Mouse (Mus musculus): ENCODE measurements around the gene Tnfaip8l1. TPM values are rescaled to one million over a fixed set of nuclear protein-coding genes. Genes with fewer than 3 reads are reported as not detected.

Tnfaip8l1 gene
- polyA plus RNA-seq, 1 experiment = 2.3 TPM

DNA sequence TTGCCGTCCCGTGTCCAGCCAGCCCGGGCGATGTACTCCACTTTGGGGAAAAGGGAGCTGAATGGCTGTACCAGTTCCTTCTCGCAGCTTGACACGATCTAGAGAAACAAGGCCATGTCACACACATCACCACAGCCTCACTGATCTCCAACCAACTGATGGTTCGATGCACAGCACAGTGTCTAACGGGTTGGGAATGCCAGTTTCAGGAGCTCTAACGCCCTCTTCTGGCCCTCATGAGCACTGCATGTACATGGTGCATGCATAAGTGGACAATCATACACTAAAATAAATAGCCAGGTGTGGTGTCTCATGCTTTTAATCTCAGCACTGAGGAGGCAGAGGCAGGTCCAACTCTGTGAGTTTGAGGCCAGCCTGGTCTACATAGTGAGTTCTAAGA lies 38.3 kb downstream of the Tnfaip8l1 start:
- Histone ChIP-seq H3K4me3 (no peak overlapping the region), H3K79me2 (ENCODE audit: control insufficient read depth, insufficient read depth) (no peaks in the 10 kb centered on the region), H3K36me3 (ENCODE audit: control insufficient read depth, insufficient read depth) (no peaks in the 10 kb centered on the region), H3K4me2 (ENCODE audit: low read depth) (no peak overlapping the region), H3K27me3 (ENCODE audit: control insufficient read depth, insufficient read depth, insufficient read length) (no peaks in the 10 kb centered on the region), H3ac (ENCODE audit: control insufficient read depth, insufficient read length) (no peak overlapping the region)
- no peak for TF ChIP-seq SRF (IDR thresholded peaks at IDR 0.05; ENCODE audit: control insufficient read depth, insufficient read length, low read depth)
- TF ChIP-seq TCF3 (IDR thresholded peaks at IDR 0.05; ENCODE audit: insufficient read length, low read depth) = no peak
- no peak for TF ChIP-seq MAX (IDR thresholded peaks at IDR 0.05; ENCODE audit: low read depth)
- TF ChIP-seq POLR2AphosphoS2 (IDR thresholded peaks at IDR 0.05; ENCODE audit: insufficient read length, low read depth) = no peak

DNA sequence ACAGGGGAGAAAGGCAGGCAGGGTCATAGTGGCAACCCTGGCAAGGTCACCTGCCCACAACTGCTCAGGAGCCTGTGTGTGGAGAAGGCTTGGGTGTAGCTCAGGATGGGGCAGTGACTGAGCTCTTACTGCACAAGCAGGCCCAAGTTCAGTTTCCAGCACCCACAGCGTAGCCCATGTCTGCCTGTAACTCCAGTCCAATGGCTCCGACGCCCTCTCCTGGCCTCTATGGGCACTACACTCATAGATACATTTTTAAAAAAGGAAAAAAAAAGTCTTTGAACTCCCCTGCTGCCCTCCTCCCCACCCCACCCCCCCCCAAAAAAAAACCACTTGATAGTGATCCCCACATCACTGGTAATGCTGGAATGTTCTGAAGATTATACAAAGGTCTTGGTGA lies 39.4 kb downstream of the Tnfaip8l1 start:
- no peak overlapping the region for H3ac ChIP-seq (ENCODE audit: control insufficient read depth, insufficient read length)
- no peak overlapping the region for H3K4me3 ChIP-seq
- no peaks in the 10 kb centered on the region for H3K79me2 ChIP-seq (ENCODE audit: control insufficient read depth, insufficient read depth)
- TF ChIP-seq TCF12 (IDR thresholded peaks at IDR 0.05; ENCODE audit: insufficient read depth, poor library complexity, severe bottlenecking) = no peak
- TF ChIP-seq USF1 (IDR thresholded peaks at IDR 0.05; ENCODE audit: low read depth) = no peak
- no peak for TF ChIP-seq E2F4 (IDR thresholded peaks at IDR 0.05; ENCODE audit: insufficient read depth)
- no peak for TF ChIP-seq SRF (IDR thresholded peaks at IDR 0.05; ENCODE audit: control insufficient read depth, insufficient read length, low read depth)
- no peak for TF ChIP-seq POLR2A (IDR thresholded peaks at IDR 0.05; ENCODE audit: insufficient read length, low read depth)
- no peak for TF ChIP-seq MAX (IDR thresholded peaks at IDR 0.05; ENCODE audit: low read depth)
- TF ChIP-seq REST (IDR thresholded peaks at IDR 0.05; ENCODE audit: insufficient read depth, insufficient read length) = no peak
- no peak for TF ChIP-seq POLR2AphosphoS2 (IDR thresholded peaks at IDR 0.05; ENCODE audit: insufficient read length, low read depth)
- TF ChIP-seq MYOG (IDR thresholded peaks at IDR 0.05; ENCODE audit: control insufficient read depth in 1 of 3, insufficient read depth in 1 of 3, insufficient read length in 2 of 3, low read depth in 2 of 3) = no peak
- H3K27me3 ChIP-seq (ENCODE audit: control insufficient read depth, insufficient read depth, insufficient read length) = no peaks in the 10 kb centered on the region
- no peaks in the 10 kb centered on the region for H3K36me3 ChIP-seq (ENCODE audit: control insufficient read depth, insufficient read depth)
- H3K4me2 ChIP-seq (ENCODE audit: low read depth) = no peak overlapping the region

DNA sequence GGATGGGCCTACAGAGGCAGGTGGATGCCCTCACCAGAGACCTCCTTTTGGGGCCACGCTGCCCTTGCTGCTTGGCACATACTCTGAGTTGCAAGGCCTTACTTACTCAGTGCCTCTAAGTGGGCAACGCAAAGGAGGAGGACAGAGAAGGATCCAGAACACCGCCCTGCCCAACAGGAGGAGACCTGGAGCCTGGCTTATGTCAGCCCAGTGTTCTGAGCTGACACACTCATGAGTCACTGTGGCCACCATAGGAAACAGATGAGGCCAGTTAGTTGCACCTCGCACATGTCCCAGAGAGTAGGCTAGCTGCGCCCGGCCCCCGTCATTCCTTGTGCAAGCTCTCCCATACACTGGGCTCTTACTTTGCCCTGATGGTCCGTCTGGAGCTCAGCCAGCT lies 40.2 kb downstream of the Tnfaip8l1 start:
- Histone ChIP-seq H3ac (ENCODE audit: control insufficient read depth, insufficient read length) (no peak overlapping the region), H3K36me3 (ENCODE audit: control insufficient read depth, insufficient read depth) (no peaks in the 10 kb centered on the region), H3K79me2 (ENCODE audit: control insufficient read depth, insufficient read depth) (no peaks in the 10 kb centered on the region), H3K27me3 (ENCODE audit: control insufficient read depth, insufficient read depth, insufficient read length) (no peaks in the 10 kb centered on the region), H3K4me3 (no peak overlapping the region), H3K4me2 (ENCODE audit: low read depth) (no peak overlapping the region)
- TF ChIP-seq CEBPB (IDR thresholded peaks at IDR 0.05; ENCODE audit: insufficient read depth, poor library complexity, severe bottlenecking) = no peak
- no peak for TF ChIP-seq TCF12 (IDR thresholded peaks at IDR 0.05; ENCODE audit: insufficient read depth, poor library complexity, severe bottlenecking)
- no peak for TF ChIP-seq USF1 (IDR thresholded peaks at IDR 0.05; ENCODE audit: low read depth)
- TF ChIP-seq MYOG (IDR thresholded peaks at IDR 0.05; ENCODE audit: control insufficient read depth in 1 of 3, insufficient read depth in 1 of 3, insufficient read length in 2 of 3, low read depth in 2 of 3) = no peak
- TF ChIP-seq MYOD1 (IDR thresholded peaks at IDR 0.05; ENCODE audit: control insufficient read depth in 1 of 3, insufficient read length in 2 of 3, low read depth in 2 of 3) = no peak
- TF ChIP-seq SRF (IDR thresholded peaks at IDR 0.05; ENCODE audit: control insufficient read depth, insufficient read length, low read depth) = no peak
- TF ChIP-seq E2F4 (IDR thresholded peaks at IDR 0.05; ENCODE audit: insufficient read depth) = no peak
- no peak for TF ChIP-seq POLR2AphosphoS2 (IDR thresholded peaks at IDR 0.05; ENCODE audit: insufficient read length, low read depth)
- no peak for TF ChIP-seq REST (IDR thresholded peaks at IDR 0.05; ENCODE audit: insufficient read depth, insufficient read length)
- TF ChIP-seq TCF3 (IDR thresholded peaks at IDR 0.05; ENCODE audit: insufficient read length, low read depth) = no peak
- no peak for TF ChIP-seq MAX (IDR thresholded peaks at IDR 0.05; ENCODE audit: low read depth)
- TF ChIP-seq POLR2A (IDR thresholded peaks at IDR 0.05; ENCODE audit: insufficient read length, low read depth) = no peak

DNA sequence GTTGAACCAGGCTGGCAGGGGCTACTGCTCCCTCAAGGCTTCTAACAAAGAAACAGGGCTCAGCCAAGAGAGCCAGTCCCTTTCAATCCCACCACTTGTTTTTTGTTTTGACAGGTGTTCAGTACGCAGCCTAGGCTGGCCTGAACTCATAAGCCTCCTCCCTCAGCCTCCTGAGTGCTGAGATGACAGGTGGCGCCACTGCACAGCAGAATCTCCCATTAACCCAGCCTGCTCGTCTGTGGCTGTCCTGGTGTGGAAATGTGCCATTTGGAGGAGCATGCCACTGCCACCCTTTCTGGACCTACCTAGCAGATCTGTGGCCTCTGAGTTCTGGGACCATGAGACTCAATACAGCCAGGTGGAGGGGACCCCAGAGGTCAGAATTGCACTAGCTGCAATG lies 41.5 kb downstream of the Tnfaip8l1 start:
- peaks cover 5% of the 10 kb centered on the region for H3K36me3 ChIP-seq (ENCODE audit: control insufficient read depth, insufficient read depth)
- TF ChIP-seq MYOG (IDR thresholded peaks at IDR 0.05; ENCODE audit: control insufficient read depth in 1 of 3, insufficient read depth in 1 of 3, insufficient read length in 2 of 3, low read depth in 2 of 3) = peak in 1 of 3 experiments; percentile 27
- TF ChIP-seq CEBPB (IDR thresholded peaks at IDR 0.05; ENCODE audit: insufficient read depth, poor library complexity, severe bottlenecking) = no peak
- TF ChIP-seq SRF (IDR thresholded peaks at IDR 0.05; ENCODE audit: control insufficient read depth, insufficient read length, low read depth) = no peak
- no peak for TF ChIP-seq USF1 (IDR thresholded peaks at IDR 0.05; ENCODE audit: low read depth)
- no peak for TF ChIP-seq TCF12 (IDR thresholded peaks at IDR 0.05; ENCODE audit: insufficient read depth, poor library complexity, severe bottlenecking)
- peak in 2 of 3 experiments; percentile 33 to 34 for TF ChIP-seq MYOD1 (IDR thresholded peaks at IDR 0.05; ENCODE audit: control insufficient read depth in 1 of 3, insufficient read length in 2 of 3, low read depth in 2 of 3)
- TF ChIP-seq E2F4 (IDR thresholded peaks at IDR 0.05; ENCODE audit: insufficient read depth) = no peak
- TF ChIP-seq POLR2AphosphoS2 (IDR thresholded peaks at IDR 0.05; ENCODE audit: insufficient read length, low read depth) = no peak
- no peak for TF ChIP-seq TCF3 (IDR thresholded peaks at IDR 0.05; ENCODE audit: insufficient read length, low read depth)
- H3K4me3 ChIP-seq = no peak overlapping the region
- no peak overlapping the region for H3ac ChIP-seq (ENCODE audit: control insufficient read depth, insufficient read length)
- no peaks in the 10 kb centered on the region for H3K27me3 ChIP-seq (ENCODE audit: control insufficient read depth, insufficient read depth, insufficient read length)
- no peak overlapping the region for H3K4me2 ChIP-seq (ENCODE audit: low read depth)
- no peaks in the 10 kb centered on the region for H3K79me2 ChIP-seq (ENCODE audit: control insufficient read depth, insufficient read depth)

DNA sequence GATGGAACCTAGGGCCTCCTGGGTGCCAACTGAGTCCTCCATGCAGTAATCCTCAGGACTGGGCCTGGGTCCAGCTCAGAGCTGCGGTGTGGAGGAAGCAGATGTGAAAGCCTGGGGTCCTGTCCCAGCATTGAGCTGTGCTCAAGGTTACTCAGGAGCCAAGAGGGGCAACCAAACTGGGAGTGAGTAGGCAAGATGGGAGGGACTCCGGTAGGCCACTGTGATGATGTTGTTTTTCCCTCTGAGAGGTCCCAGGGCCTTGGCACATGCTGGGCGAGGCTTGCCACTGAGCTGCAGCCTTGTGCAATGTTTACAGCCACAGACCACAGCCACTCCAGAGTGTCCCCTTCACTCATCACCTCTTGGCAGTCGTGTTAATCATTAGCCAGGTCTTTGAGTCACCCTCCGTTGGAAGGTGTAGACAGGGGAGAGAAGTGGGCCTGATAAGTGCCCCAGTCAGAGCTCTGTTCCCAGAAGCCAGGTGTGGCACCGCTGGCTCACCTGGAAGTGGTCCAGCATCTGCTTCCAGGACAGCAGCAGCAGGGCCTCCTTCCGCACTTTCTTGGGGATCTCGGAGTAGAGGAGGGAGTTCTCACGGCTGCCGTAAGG lies 44.1 kb downstream of the Tnfaip8l1 start:
- Histone ChIP-seq H3K4me2 (ENCODE audit: low read depth) (no peak overlapping the region), H3ac (ENCODE audit: control insufficient read depth, insufficient read length) (no peak overlapping the region), H3K36me3 (ENCODE audit: control insufficient read depth, insufficient read depth) (peaks cover 5% of the 10 kb centered on the region), H3K79me2 (ENCODE audit: control insufficient read depth, insufficient read depth) (no peaks in the 10 kb centered on the region), H3K4me3 (no peak overlapping the region), H3K27me3 (ENCODE audit: control insufficient read depth, insufficient read depth, insufficient read length) (no peaks in the 10 kb centered on the region)
- TF ChIP-seq E2F4 (IDR thresholded peaks at IDR 0.05; ENCODE audit: insufficient read depth) = no peak
- no peak for TF ChIP-seq MYOG (IDR thresholded peaks at IDR 0.05; ENCODE audit: control insufficient read depth in 1 of 3, insufficient read depth in 1 of 3, insufficient read length in 2 of 3, low read depth in 2 of 3)
- TF ChIP-seq MAX (IDR thresholded peaks at IDR 0.05; ENCODE audit: low read depth) = no peak
